Mouse (Mus musculus) erythroblast, embryonic 14.5 days (primary cell): ENCODE results near the gene Lamc1.

Experiments used
- GATA1 ChIP-seq: IDR thresholded peaks from 2 replicates; pipeline ENCODE4 v1.6.1; 2012; ENCODE audit warnings: low read length, inconsistent platforms, mixed read lengths
- TAL1 ChIP-seq: IDR thresholded peaks from 3 replicates; pipeline ENCODE4 v1.6.1; 2012; ENCODE audit warnings: low read length, inconsistent platforms, mixed read lengths

DNA sequence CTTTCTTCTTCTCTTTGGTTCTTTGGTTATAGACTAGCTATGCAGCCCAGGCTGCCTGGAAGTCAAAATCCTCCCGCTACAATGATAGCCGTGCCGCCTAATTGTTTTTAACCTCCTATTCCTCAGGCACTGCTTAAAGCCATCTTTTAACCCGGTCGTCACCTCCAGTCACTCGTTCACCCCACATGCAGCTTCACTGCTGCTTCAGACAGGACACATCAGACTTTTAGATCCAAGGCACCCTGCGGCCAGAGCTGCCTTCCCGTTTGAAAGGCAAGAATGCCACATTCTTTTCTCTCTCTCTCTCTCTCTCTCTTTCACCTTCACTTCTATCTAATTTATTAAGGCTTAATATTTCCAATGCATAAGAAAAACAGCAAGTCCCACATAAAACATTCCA is 15.6 kb downstream of the Lamc1 start:
- TF ChIP-seq GATA1 (no peak), TAL1 (no peak)
